Mouse (Mus musculus) intestine, embryonic 16.5 days (tissue): ENCODE data around the gene Wdr19. TPM values are rescaled to one million over a fixed set of nuclear protein-coding genes. Genes with fewer than 3 reads are reported as not detected.

ENCODE experiments used
- ATAC-seq: fragments of 200-750 bp; cut with Nextera tagmentation; 2 replicates; pipeline ENCODE4 v1.8.0; 2017; ENCODE audit warnings: moderate TSS enrichment, moderate library complexity
- H3K27ac ChIP-seq: fragments of 300-500 bp; sonication (generic); 2 replicates; pipeline ENCODE4 v1.5.1; 2014; ENCODE audit warnings: mild to moderate bottlenecking, low read length
- H3K27me3 ChIP-seq: fragments of 300-500 bp; sonication (generic); replicated peaks from 2 replicates; pipeline ENCODE4 v1.6.1; 2014; ENCODE audit warnings: low read length, control low read depth, mixed read lengths; ENCODE audit not compliant: control insufficient read depth, insufficient read depth
- H3K36me3 ChIP-seq: fragments of 300-500 bp; sonication (generic); 2 replicates; pipeline ENCODE4 v1.6.1; 2014; ENCODE audit warnings: low read length, control low read depth; ENCODE audit not compliant: control insufficient read depth, insufficient read depth
- H3K4me1 ChIP-seq: fragments of 300-500 bp; sonication (generic); 2 replicates; pipeline ENCODE4 v1.6.1; 2014; ENCODE audit warnings: low read length, control low read depth, mixed read lengths; ENCODE audit not compliant: control insufficient read depth, insufficient read depth
- H3K4me2 ChIP-seq: fragments of 300-500 bp; sonication (generic); 2 replicates; pipeline ENCODE4 v1.6.1; 2014; ENCODE audit warnings: low read depth, low read length, control low read depth
- H3K4me3 ChIP-seq: fragments of 300-500 bp; sonication (generic); 2 replicates; pipeline ENCODE4 v1.5.1; 2014; ENCODE audit warnings: mild to moderate bottlenecking, low read length
- H3K9ac ChIP-seq: fragments of 300-500 bp; sonication (generic); 2 replicates; pipeline ENCODE4 v1.6.1; 2014; ENCODE audit warnings: low read depth, low read length
- H3K9me3 ChIP-seq: fragments of 300-500 bp; sonication (generic); 2 replicates; pipeline ENCODE4 v1.6.1; 2016; ENCODE audit warnings: low read length, control low read depth; ENCODE audit not compliant: control insufficient read depth
- WGBS: fragments of 180-500 bp; shearing (Covaris S2); extraction: QIAGEN DNeasy Blood & Tissue Kit; methylation state at CpG from one replicate; pipeline ENCODE4 v1.1.7; 2014; 5-methylcytosine and 5-hydroxymethylcytosine counted together
- polyA plus RNA-seq: library from polyadenylated mRNA; unstranded; fragments of >200 nt; fragmentation: Nextera tagmentation; extraction: Ambion mirVana; gene quantifications from 2 replicates; pipeline ENCODE4 v1.2.1, GENCODE M21; 2015

The Wdr19 gene
- polyA plus RNA-seq, 1 experiment from 2014 or later = 4.5 TPM

DNA sequence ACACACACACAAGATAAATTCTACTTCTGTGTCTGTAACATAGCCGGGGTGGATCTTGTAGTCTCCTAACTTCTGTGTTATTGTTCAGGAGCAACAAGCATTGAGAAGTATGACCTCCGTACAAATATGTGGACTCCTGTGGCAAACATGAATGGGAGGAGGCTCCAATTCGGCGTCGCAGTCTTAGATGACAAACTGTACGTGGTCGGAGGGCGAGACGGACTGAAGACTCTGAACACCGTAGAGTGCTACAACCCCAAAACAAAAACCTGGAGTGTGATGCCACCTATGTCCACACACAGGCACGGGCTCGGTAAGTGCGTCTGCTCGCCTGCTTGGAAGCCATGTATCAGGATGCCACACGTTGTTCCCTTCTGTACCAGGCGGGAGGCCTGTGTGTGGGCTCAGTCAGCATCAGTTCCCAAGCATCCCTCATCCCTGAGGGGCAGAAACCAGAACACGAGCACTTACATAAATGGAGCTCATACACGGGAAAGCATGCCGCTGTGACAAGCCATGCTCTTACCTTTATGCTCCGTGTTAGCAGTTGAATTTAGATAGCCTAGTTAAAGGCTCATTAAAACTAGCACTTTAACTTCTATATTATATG is 40.7 kb upstream of the Wdr19 start:
- H3K4me2 ChIP-seq = no peak overlapping the region

DNA sequence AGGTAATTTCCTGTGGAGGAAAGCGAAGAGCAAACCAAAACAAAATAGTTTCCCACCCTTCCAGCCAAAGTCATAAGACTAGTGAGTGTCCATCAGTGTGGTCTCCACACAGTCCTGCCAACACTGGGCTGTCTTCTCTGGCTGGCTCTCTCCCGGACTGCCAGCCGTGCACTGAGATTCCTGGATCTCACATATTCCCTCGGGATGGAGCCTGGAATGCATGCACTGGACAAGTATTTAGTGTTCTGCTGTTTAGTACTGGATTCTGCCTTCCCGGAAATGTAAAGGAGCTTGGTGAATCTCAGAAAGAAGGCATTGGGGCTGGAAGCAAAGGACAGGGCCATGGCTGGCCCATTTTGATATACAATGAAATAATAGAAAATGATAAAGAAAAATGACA is 36.5 kb upstream of the Wdr19 start:
- H3K4me2 ChIP-seq = no peak overlapping the region
- ATAC-seq = no peak
- H3K36me3 ChIP-seq = peaks cover 2% of the 10 kb centered on the region; the same call in 1 of the 2 replicates
- H3K9me3 ChIP-seq = no peaks in the 10 kb centered on the region
- 61% methylated on average over 5 of the region's 5 CpGs for WGBS
- no peaks in the 10 kb centered on the region for H3K27me3 ChIP-seq
- no peaks in the 10 kb centered on the region for H3K4me1 ChIP-seq
- H3K27ac ChIP-seq = no peak overlapping the region
- no peak overlapping the region for H3K9ac ChIP-seq
- no peak overlapping the region for H3K4me3 ChIP-seq

More for the DNA sequence above, 40.7 kb upstream of the Wdr19 start:
- ATAC-seq = no peak
- Histone ChIP-seq H3K9me3 (no peaks in the 10 kb centered on the region), H3K9ac (no peak overlapping the region), H3K4me3 (no peak overlapping the region), H3K27me3 (no peaks in the 10 kb centered on the region), H3K4me1 (no peaks in the 10 kb centered on the region), H3K27ac (no peak overlapping the region), H3K36me3 (peaks cover 2% of the 10 kb centered on the region; the same call in 1 of the 2 replicates)
- 89% methylated on average over 20 of the region's 20 CpGs for WGBS

DNA sequence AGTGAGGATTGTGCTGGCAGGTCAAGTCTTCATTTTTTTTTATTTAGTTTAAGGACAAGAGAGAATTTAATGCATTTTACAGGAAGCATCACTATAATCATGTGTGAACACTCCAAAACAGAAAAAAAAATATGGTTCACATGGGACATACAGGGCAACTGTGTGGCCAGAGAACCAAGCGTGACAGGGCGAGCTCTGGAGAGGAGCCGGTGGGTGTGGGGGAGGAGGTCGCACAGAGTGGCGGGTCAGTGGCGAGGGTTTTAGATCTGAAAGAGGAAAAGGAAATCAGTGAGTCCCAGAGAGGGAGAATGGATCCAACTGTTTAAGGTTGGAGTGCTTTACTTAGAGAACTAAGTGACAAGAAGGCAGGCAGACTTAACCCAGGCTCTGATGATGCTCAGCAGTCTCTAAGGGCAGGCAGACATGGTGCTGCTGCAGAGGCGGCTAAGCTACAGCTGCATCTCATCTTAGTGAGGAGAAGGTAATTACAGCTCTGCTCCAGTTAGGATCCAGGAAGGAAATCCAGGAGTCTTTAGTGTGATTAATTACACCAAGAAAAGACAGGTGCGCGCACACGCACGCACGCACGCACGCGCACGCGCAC is 35.9 kb upstream of the Wdr19 start:
- Histone ChIP-seq H3K36me3 (peaks cover 2% of the 10 kb centered on the region; the same call in 1 of the 2 replicates), H3K27me3 (no peaks in the 10 kb centered on the region), H3K27ac (no peak overlapping the region), H3K9me3 (no peaks in the 10 kb centered on the region), H3K4me3 (no peak overlapping the region), H3K4me1 (no peaks in the 10 kb centered on the region), H3K9ac (no peak overlapping the region), H3K4me2 (no peak overlapping the region)
- ATAC-seq = no peak
- 75% methylated on average over 17 of the region's 17 CpGs for WGBS

DNA sequence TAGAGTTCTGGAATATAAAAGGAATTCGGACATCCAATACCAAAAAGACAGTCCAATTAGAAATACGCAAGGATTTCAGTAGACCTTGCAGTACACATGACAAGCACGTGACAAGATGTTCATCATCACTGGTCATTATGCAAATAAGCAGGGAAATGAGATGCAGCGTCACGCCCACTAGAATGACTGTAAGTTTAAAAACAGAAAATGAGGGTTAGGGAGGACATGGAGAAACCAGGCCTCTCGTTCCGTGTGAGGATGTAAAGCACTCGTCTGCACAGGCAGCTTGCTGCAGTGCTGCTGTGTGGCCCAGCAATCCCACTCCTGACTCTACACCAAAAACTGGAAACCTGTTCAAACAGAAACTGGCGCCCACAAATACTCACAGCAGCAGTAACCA is 29.3 kb upstream of the Wdr19 start:
- Histone ChIP-seq H3K27ac (no peak overlapping the region), H3K4me3 (no peak overlapping the region), H3K4me1 (no peaks in the 10 kb centered on the region), H3K4me2 (no peak overlapping the region), H3K9ac (no peak overlapping the region), H3K27me3 (no peaks in the 10 kb centered on the region), H3K9me3 (no peaks in the 10 kb centered on the region), H3K36me3 (no peaks in the 10 kb centered on the region)
- 87% methylated on average over 9 of the region's 9 CpGs for WGBS
- no peak for ATAC-seq

DNA sequence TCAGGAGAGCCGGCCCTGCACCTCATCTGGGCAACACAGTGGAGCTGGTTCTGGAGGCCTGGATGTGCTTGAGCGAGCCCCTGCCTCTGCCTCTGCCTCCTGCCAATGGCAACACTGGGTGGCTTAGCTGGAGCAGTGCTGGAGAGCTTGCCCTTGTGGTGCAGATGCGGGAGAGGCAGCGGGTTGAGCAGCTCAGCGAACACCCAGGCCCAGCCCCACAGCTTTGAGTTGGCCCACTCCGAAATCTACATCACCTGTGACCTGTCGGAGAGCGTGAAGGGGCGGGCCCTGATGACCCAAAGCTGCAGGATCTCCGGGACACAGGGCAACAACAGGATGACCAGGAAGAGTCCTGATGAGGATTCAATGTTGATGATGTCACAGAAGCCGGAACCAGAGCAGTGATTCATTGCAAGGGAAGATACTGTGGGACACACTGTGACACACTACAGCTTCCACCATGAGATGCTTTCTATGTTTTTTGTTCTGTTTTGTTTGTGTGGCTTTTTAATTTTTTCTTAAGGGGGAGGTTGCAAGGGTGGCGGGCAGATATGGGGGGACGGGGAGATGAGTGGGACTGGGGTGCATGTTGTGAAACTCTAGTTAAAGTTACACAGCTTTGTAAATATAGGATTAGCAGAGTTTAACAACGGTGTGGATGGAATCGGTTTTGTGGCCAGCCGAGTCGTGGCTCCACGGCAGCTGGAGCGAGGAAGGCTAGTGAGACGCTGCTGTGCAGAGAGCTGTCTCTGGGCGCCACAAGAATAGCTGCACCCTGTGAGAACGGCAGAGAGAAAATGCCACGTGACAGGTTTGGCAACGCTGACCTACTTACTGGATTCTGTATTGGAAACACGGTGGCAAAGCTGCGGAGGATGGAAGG is 24.2 kb upstream of the Wdr19 start:
- no peak overlapping the region for H3K27ac ChIP-seq
- H3K4me3 ChIP-seq = no peak overlapping the region
- no peaks in the 10 kb centered on the region for H3K36me3 ChIP-seq
- ATAC-seq = peak; percentile 50; the same call in 1 of the 2 replicates
- H3K9me3 ChIP-seq = no peaks in the 10 kb centered on the region
- H3K9ac ChIP-seq = no peak overlapping the region
- H3K4me2 ChIP-seq = peak overlapping the region; percentile 15
- 66% methylated on average over 26 of the region's 26 CpGs for WGBS
- no peaks in the 10 kb centered on the region; the same call in 1 of the 2 replicates for H3K4me1 ChIP-seq
- H3K27me3 ChIP-seq = no peaks in the 10 kb centered on the region

DNA sequence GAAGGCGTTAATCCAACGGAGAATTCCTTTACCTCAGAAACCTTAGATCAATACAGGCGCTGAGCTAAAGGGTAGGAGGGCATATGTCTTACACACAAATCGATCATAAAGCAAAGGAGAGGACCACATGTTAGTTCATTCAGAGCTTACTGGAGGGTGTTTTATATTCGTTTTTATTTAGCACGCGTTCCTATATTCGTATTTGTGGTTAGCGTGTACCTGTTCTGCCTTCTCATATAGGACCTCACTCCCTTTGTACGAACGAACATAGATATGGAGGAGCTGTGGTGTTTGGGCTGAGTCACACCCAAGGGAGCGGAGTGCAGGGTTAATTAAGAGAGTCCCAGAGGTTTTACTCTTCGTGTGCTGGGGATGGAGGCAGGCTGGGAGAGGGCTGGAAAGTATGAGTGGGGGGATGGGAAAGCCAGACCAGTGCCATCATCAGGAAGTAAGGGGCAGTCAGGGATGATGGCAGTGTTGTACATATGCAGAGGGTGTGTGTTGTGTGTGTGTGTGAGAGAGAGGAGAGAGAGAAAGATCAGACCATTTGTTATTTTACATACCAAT is 23.5 kb upstream of the Wdr19 start:
- H3K27ac ChIP-seq = no peak overlapping the region
- no peaks in the 10 kb centered on the region; the same call in 1 of the 2 replicates for H3K4me1 ChIP-seq
- no peaks in the 10 kb centered on the region for H3K27me3 ChIP-seq
- 61% methylated on average over 13 of the region's 13 CpGs for WGBS
- H3K4me3 ChIP-seq = no peak overlapping the region
- H3K36me3 ChIP-seq = no peaks in the 10 kb centered on the region
- ATAC-seq = no peak
- no peaks in the 10 kb centered on the region for H3K9me3 ChIP-seq
- H3K9ac ChIP-seq = no peak overlapping the region
- peak overlapping the region; percentile 15 for H3K4me2 ChIP-seq

DNA sequence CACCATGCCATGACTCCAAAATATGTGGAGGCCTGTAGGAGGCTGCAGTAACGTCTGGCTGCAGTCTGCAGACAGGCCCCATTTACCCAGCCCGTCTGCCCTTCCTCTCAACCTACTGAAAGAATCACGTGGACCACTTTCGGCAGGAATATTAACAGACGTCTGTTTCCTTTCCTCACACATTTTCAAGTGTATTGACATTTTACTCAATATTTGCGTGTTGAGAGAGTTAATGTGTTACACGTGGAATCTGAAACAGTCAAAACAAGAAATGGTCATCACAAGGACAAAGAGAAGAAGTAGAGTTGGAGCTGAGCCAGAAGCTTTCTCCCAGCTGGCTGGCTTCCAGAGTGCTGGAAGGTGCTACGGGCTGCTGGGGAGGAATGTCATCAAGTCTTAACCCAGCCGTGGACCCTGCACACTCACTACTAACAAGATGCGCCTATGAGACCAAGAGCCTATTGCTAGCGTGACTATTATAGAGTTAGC is 22.4 kb upstream of the Wdr19 start:
- H3K9ac ChIP-seq = no peak overlapping the region
- no peak overlapping the region for H3K27ac ChIP-seq
- H3K4me2 ChIP-seq = no peak overlapping the region
- no peak overlapping the region for H3K4me3 ChIP-seq
- no peaks in the 10 kb centered on the region for H3K9me3 ChIP-seq
- H3K27me3 ChIP-seq = no peaks in the 10 kb centered on the region
- 32% methylated on average over 11 of the region's 11 CpGs for WGBS
- no peaks in the 10 kb centered on the region for H3K36me3 ChIP-seq
- ATAC-seq = peak; percentile 48
- H3K4me1 ChIP-seq = no peaks in the 10 kb centered on the region; the same call in 1 of the 2 replicates

DNA sequence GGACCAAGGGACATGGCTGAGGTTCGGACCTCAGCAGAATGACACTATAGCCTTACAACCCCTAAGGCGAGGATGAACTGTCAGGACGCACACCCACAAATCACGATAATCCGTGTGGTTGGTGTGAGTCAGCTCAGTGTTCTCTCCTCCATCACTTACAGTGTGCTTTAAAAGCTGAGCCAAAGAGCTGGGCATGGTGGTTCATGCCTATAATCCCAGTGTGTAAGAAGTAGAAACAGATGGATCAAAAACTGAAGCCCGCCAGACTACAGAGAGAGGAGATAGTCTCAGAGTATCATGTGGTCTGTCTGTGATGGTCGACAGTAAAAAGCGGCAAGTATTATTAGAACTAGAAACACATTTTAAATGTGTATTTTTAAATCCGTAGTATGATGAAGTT is 21.0 kb upstream of the Wdr19 start:
- no peaks in the 10 kb centered on the region for H3K27me3 ChIP-seq
- WGBS = 96% methylated on average over 9 of the region's 9 CpGs
- ATAC-seq = no peak

More for the DNA sequence above, 21.0 kb upstream of the Wdr19 start:
- Histone ChIP-seq H3K9ac (no peak overlapping the region), H3K9me3 (no peaks in the 10 kb centered on the region), H3K27ac (no peak overlapping the region), H3K4me2 (no peak overlapping the region), H3K36me3 (no peaks in the 10 kb centered on the region), H3K4me3 (no peak overlapping the region), H3K4me1 (no peaks in the 10 kb centered on the region; the same call in 1 of the 2 replicates)
